Mouse (Mus musculus): ENCODE data around the gene Gm21083.
"Not testable (repeated sequence)": the region's sequence is repeated elsewhere in the genome, so short reads cannot be mapped to it uniquely, and the experiment has no call there.

Gene Gm21083

DNA sequence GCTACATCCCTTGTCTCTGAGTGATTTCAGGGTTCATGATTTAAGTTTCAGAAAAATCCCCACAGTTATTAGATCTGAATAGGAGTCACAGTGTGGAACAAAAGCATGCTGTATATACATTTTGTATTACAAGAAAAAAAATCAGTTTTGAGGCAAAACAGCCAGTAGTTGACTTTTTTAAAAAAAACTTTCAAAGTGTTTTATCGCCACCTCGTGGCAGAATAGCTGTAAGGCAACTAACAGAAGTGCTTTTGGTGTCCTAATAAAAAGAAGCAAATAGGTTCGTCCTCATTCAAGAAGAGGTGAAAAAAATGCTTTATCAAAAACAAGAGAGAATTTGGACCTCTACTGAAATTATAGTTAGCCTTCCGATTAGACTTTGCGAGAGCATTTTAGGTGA is 52.9 kb downstream of the Gm21083 start:
- not testable (repeated sequence) for DNase-seq
